Comparison of ENCODE assay signal across 32 mouse cellular contexts in genomic region chr17:24734513-24734912, GRCm38 (mm10). TPM values are rescaled to one million over a fixed set of nuclear protein-coding genes. Genes with fewer than 3 reads are reported as not detected.
DNase-seq lines count a peak whose midpoint lies in the region; ATAC-seq and TF ChIP-seq lines count a peak whose summit lies in the region.
"Had no signal": no experiment of that assay in that cellular context is flagged by ENCODE, and none has a peak within 500 bp of the region (broad histone marks: within the 10 kb centered on the region; RNA-seq: fewer than 3 reads in every experiment).

No protein-coding gene starts in this region.

- no peak for DNase-seq in liver, postnatal 0 days
- DNase-seq in liver: no peak
- no peak for DNase-seq in testis, postnatal 14 days (ENCODE audit: low spot score)
- no peak for DNase-seq in stomach, postnatal 0 days (ENCODE audit: low spot score)
- DNase-seq in hindbrain, embryonic 11.5 days (ENCODE audit: low spot score): no peak
- DNase-seq: adrenal gland, postnatal 14 days; cerebellum, adult 11 months; cerebellum, adult 9-10 months; cerebellum, postnatal 36 days; heart, postnatal 10 days; kidney, adult 11 months; kidney, postnatal 36 days; layer of hippocampus, postnatal 36 days; lung, adult 2 months; lung, postnatal 14 days; right cerebral cortex, postnatal 25 days; thymus, adult 2 months; thymus, postnatal 4 days had no signal

- no peak overlapping the region for H3K4me2 ChIP-seq in intestine, postnatal 0 days (replicated peaks; ENCODE audit: low read depth)
- no peak overlapping the region for H3K4me2 ChIP-seq in intestine, embryonic 15.5 days (replicated peaks)
- H3K4me2 ChIP-seq in liver, postnatal 0 days (ENCODE audit: low read depth, low read length): no peak overlapping the region
- H3K4me2 ChIP-seq in stomach, postnatal 0 days (replicated peaks; ENCODE audit: low read depth): no peak overlapping the region
- no peak overlapping the region for H3K4me2 ChIP-seq in hindbrain, embryonic 11.5 days (replicated peaks; ENCODE audit: low read depth, low read length)
- H3K4me2 ChIP-seq: heart, embryonic 13.5 days; kidney, embryonic 15.5 days; midbrain, embryonic 12.5 days; neural tube, embryonic 15.5 days; stomach, embryonic 15.5 days had no signal

- H3K4me1 ChIP-seq in intestine, postnatal 0 days (replicated peaks; ENCODE audit: control insufficient read depth, insufficient read depth, low read length): 0 out of 2 replicates have a peak, but pooled peaks cover 9% of the 10 kb centered on the region
- H3K4me1 ChIP-seq in intestine, embryonic 15.5 days (replicated peaks): peaks cover 14% of the 10 kb centered on the region
- peaks cover 23% of the 10 kb centered on the region for H3K4me1 ChIP-seq in liver, postnatal 0 days (ENCODE audit: insufficient read depth)
- peaks cover 20% of the 10 kb centered on the region for H3K4me1 ChIP-seq in testis, adult 2 months (ENCODE audit: control insufficient read depth, insufficient read depth, low read length)
- peaks cover 7% of the 10 kb centered on the region; the same call in 1 of the 2 replicates for H3K4me1 ChIP-seq in stomach, postnatal 0 days (replicated peaks; ENCODE audit: control insufficient read depth, insufficient read depth)
- peaks cover 3% of the 10 kb centered on the region for H3K4me1 ChIP-seq in hindbrain, embryonic 11.5 days (replicated peaks; ENCODE audit: control insufficient read depth, insufficient read depth, low read length)

- WGBS in intestine, postnatal 0 days: 88% methylated on average over 1 of the region's 1 CpGs
- 82% methylated on average over 1 of the region's 1 CpGs for WGBS in intestine, embryonic 15.5 days
- 85% methylated on average over 1 of the region's 1 CpGs for WGBS in liver, postnatal 0 days (ENCODE audit: insufficient replicate concordance)
- WGBS in stomach, postnatal 0 days: 76% methylated on average over 1 of the region's 1 CpGs
- 77% methylated on average over 1 of the region's 1 CpGs for WGBS in hindbrain, embryonic 11.5 days

- H3K9ac ChIP-seq in intestine, postnatal 0 days (ENCODE audit: low read depth, low read length): no peak overlapping the region
- no peak overlapping the region for H3K9ac ChIP-seq in intestine, embryonic 15.5 days
- no peak overlapping the region for H3K9ac ChIP-seq in liver, postnatal 0 days (replicated peaks)
- H3K9ac ChIP-seq in stomach, postnatal 0 days (ENCODE audit: low read length): no peak overlapping the region
- H3K9ac ChIP-seq in hindbrain, embryonic 11.5 days (ENCODE audit: low read depth, low read length): no peak overlapping the region
- H3K9ac ChIP-seq: heart, embryonic 13.5 days; kidney, embryonic 15.5 days; midbrain, embryonic 12.5 days; neural tube, embryonic 15.5 days; stomach, embryonic 15.5 days had no signal

- no peak overlapping the region for H3K27ac ChIP-seq in intestine, postnatal 0 days (ENCODE audit: low read depth, low read length)
- no peak overlapping the region for H3K27ac ChIP-seq in intestine, embryonic 15.5 days
- H3K27ac ChIP-seq in liver, postnatal 0 days (ENCODE audit: low read depth): no peak overlapping the region
- H3K27ac ChIP-seq in testis, adult 2 months (ENCODE audit: control insufficient read depth, insufficient read depth, low read depth, low read length): no peak overlapping the region
- no peak overlapping the region for H3K27ac ChIP-seq in stomach, postnatal 0 days (replicated peaks)
- H3K27ac ChIP-seq in hindbrain, embryonic 11.5 days (ENCODE audit: low read depth, low read length): no peak overlapping the region
- H3K27ac ChIP-seq: heart, embryonic 13.5 days; hindbrain, embryonic 10.5 days; hindbrain, postnatal 0 days; kidney, embryonic 15.5 days; midbrain, embryonic 12.5 days; neural tube, embryonic 15.5 days; stomach, embryonic 15.5 days had no signal

- peak; percentile 40 for TF ChIP-seq CTCF in intestine, postnatal 0 days (IDR thresholded peaks at IDR 0.05; ENCODE audit: low read depth)
- TF ChIP-seq CTCF in liver, postnatal 0 days (IDR thresholded peaks at IDR 0.05; ENCODE audit: low read depth): peak; percentile 24
- TF ChIP-seq CTCF in testis, adult 2 months (IDR thresholded peaks at IDR 0.05; ENCODE audit: control insufficient read depth, insufficient read depth, insufficient replicate concordance, low read depth, low read length): no peak
- TF ChIP-seq CTCF in stomach, postnatal 0 days (IDR thresholded peaks at IDR 0.05; ENCODE audit: low read depth): 0 out of 2 replicates have a peak, but pooled peaks have one; percentile 36

- no peaks in the 10 kb centered on the region for H3K27me3 ChIP-seq in intestine, postnatal 0 days (replicated peaks; ENCODE audit: control insufficient read depth, insufficient read depth, low read length)
- H3K27me3 ChIP-seq in intestine, embryonic 15.5 days (replicated peaks): no peaks in the 10 kb centered on the region
- H3K27me3 ChIP-seq in liver, postnatal 0 days (ENCODE audit: insufficient read depth, low read length): no peaks in the 10 kb centered on the region
- H3K27me3 ChIP-seq in testis, adult 2 months (ENCODE audit: control insufficient read depth, insufficient read depth, low read length): no peaks in the 10 kb centered on the region
- no peaks in the 10 kb centered on the region for H3K27me3 ChIP-seq in stomach, postnatal 0 days (ENCODE audit: control insufficient read depth, insufficient read depth, low read length)
- no peaks in the 10 kb centered on the region for H3K27me3 ChIP-seq in hindbrain, embryonic 11.5 days (ENCODE audit: control insufficient read depth, insufficient read depth, low read length)
- H3K27me3 ChIP-seq: heart, embryonic 13.5 days; kidney, embryonic 15.5 days; stomach, embryonic 15.5 days had no signal

- no peak overlapping the region for H3K4me3 ChIP-seq in intestine, postnatal 0 days (ENCODE audit: low read depth, low read length)
- no peak overlapping the region for H3K4me3 ChIP-seq in intestine, embryonic 15.5 days (replicated peaks)
- H3K4me3 ChIP-seq in liver, postnatal 0 days (ENCODE audit: low read depth, low read length): no peak overlapping the region
- peak overlapping the region; percentile 1; the same call in 1 of the 2 replicates for H3K4me3 ChIP-seq in testis, adult 2 months (ENCODE audit: control insufficient read depth, low read depth, low read length)
- H3K4me3 ChIP-seq in stomach, postnatal 0 days (ENCODE audit: low read depth, low read length): no peak overlapping the region
- H3K4me3 ChIP-seq in hindbrain, embryonic 11.5 days (ENCODE audit: low read depth, low read length): no peak overlapping the region
- H3K4me3 ChIP-seq: heart, embryonic 13.5 days; hindbrain, embryonic 10.5 days; kidney, embryonic 15.5 days; midbrain, embryonic 12.5 days; neural tube, embryonic 15.5 days; stomach, embryonic 15.5 days had no signal

- H3K36me3 ChIP-seq in intestine, postnatal 0 days (ENCODE audit: control insufficient read depth, insufficient read depth): no peaks in the 10 kb centered on the region
- no peaks in the 10 kb centered on the region for H3K36me3 ChIP-seq in intestine, embryonic 15.5 days
- peaks cover 4% of the 10 kb centered on the region for H3K36me3 ChIP-seq in liver, postnatal 0 days (replicated peaks; ENCODE audit: insufficient read depth, low read length)
- no peaks in the 10 kb centered on the region for H3K36me3 ChIP-seq in testis, adult 2 months (ENCODE audit: control insufficient read depth, insufficient read depth, low read length)
- H3K36me3 ChIP-seq in stomach, postnatal 0 days (ENCODE audit: control insufficient read depth, insufficient read depth, low read length): no peaks in the 10 kb centered on the region
- H3K36me3 ChIP-seq in hindbrain, embryonic 11.5 days (ENCODE audit: control insufficient read depth, insufficient read depth, low read length): no peaks in the 10 kb centered on the region
- H3K36me3 ChIP-seq: midbrain, embryonic 12.5 days; neural tube, embryonic 15.5 days; stomach, embryonic 15.5 days had no signal

- no peaks in the 10 kb centered on the region for H3K9me3 ChIP-seq in intestine, postnatal 0 days (ENCODE audit: control insufficient read depth)
- H3K9me3 ChIP-seq in intestine, embryonic 15.5 days: no peaks in the 10 kb centered on the region
- no peaks in the 10 kb centered on the region for H3K9me3 ChIP-seq in liver, postnatal 0 days (ENCODE audit: low read length)
- H3K9me3 ChIP-seq in stomach, postnatal 0 days (ENCODE audit: control insufficient read depth, low read length): no peaks in the 10 kb centered on the region
- no peaks in the 10 kb centered on the region for H3K9me3 ChIP-seq in hindbrain, embryonic 11.5 days (ENCODE audit: control insufficient read depth, low read length)
- H3K9me3 ChIP-seq: heart, embryonic 13.5 days; hindbrain, embryonic 10.5 days; kidney, embryonic 15.5 days; midbrain, embryonic 12.5 days; neural tube, embryonic 15.5 days; stomach, embryonic 15.5 days had no signal

- TF ChIP-seq POLR2A in testis, adult 2 months (IDR thresholded peaks at IDR 0.05; ENCODE audit: control insufficient read depth, low read depth, low read length): no peak

- TF ChIP-seq EP300 in liver, postnatal 0 days (IDR thresholded peaks at IDR 0.05; ENCODE audit: low read depth): no peak
- TF ChIP-seq EP300 in stomach, postnatal 0 days (optimal IDR thresholded peaks at IDR 0.05): no peak

- no peak for ATAC-seq in intestine, postnatal 0 days
- ATAC-seq in intestine, embryonic 15.5 days: no peak
- ATAC-seq in liver, postnatal 0 days: no peak
- no peak for ATAC-seq in stomach, postnatal 0 days (ENCODE audit: low FRiP score, low TSS enrichment)
- no peak for ATAC-seq in hindbrain, embryonic 11.5 days (ENCODE audit: low FRiP score)
- ATAC-seq: forebrain, embryonic 14.5 days; hindbrain, postnatal 0 days had no signal

RNA-seq across cellular contexts. Expression of gene Msrb1, which starts 1.9 kb away (rescaled TPM):
- 47.4 and 47.8 TPM in 2 replicates for polyA plus RNA-seq in intestine, postnatal 0 days (2015; fragmentation: Nextera tagmentation; extraction: Ambion mirVana)
- polyA plus RNA-seq in intestine, embryonic 15.5 days (2015; fragmentation: Nextera tagmentation; extraction: Ambion mirVana): 32.4 and 33.9 TPM in 2 replicates
- 116 and 119 TPM in 2 replicates for polyA plus RNA-seq in liver, postnatal 0 days (2015; fragmentation: Nextera tagmentation; extraction: Ambion mirVana)
- 9.3 and 13.8 TPM in 2 replicates for polyA plus RNA-seq in testis, adult 2 months (2012; rRNA removed)
- polyA plus RNA-seq in stomach, postnatal 0 days (2015; fragmentation: Nextera tagmentation; extraction: Ambion mirVana): 51.7 and 54.2 TPM in 2 replicates
- polyA plus RNA-seq in hindbrain, embryonic 11.5 days (2014; fragmentation: Nextera tagmentation; extraction: Ambion mirVana): 21.1 and 22.8 TPM in 2 replicates

RNA-seq across cellular contexts. Expression of gene Rpl3l, which starts 6.9 kb away (rescaled TPM):
- polyA plus RNA-seq in intestine, postnatal 0 days (2015; fragmentation: Nextera tagmentation; extraction: Ambion mirVana): 0.27 TPM in 1 of 2 replicates, not detected in the other
- not detected in 2 replicates for polyA plus RNA-seq in intestine, embryonic 15.5 days (2015; fragmentation: Nextera tagmentation; extraction: Ambion mirVana)
- 0.14 and 1.4 TPM in 2 replicates for polyA plus RNA-seq in liver, postnatal 0 days (2015; fragmentation: Nextera tagmentation; extraction: Ambion mirVana)
- polyA plus RNA-seq in testis, adult 2 months (2012; rRNA removed): 0.21 and 1.4 TPM in 2 replicates
- 0.23 and 0.28 TPM in 2 replicates for polyA plus RNA-seq in stomach, postnatal 0 days (2015; fragmentation: Nextera tagmentation; extraction: Ambion mirVana)
- polyA plus RNA-seq in hindbrain, embryonic 11.5 days (2014; fragmentation: Nextera tagmentation; extraction: Ambion mirVana): 0.11 TPM in 1 of 2 replicates, not detected in the other
- polyA plus RNA-seq: embryonic facial prominence, embryonic 11.5 days; forebrain, embryonic 14.5 days; hindbrain, embryonic 10.5 days; kidney, embryonic 15.5 days; limb, embryonic 11.5 days; liver, adult 2 months; midbrain, embryonic 12.5 days; stomach, embryonic 15.5 days had no signal

RNA-seq across cellular contexts. Expression of gene Ndufb10, which starts 10.2 kb away (rescaled TPM):
- 406 and 413 TPM in 2 replicates for polyA plus RNA-seq in intestine, postnatal 0 days (2015; fragmentation: Nextera tagmentation; extraction: Ambion mirVana)
- polyA plus RNA-seq in intestine, embryonic 15.5 days (2015; fragmentation: Nextera tagmentation; extraction: Ambion mirVana): 303 and 319 TPM in 2 replicates
- polyA plus RNA-seq in liver, postnatal 0 days (2015; fragmentation: Nextera tagmentation; extraction: Ambion mirVana): 355 TPM in 2 replicates
- polyA plus RNA-seq in testis, adult 2 months (2012; rRNA removed): 198 and 211 TPM in 2 replicates
- 256 and 269 TPM in 2 replicates for polyA plus RNA-seq in stomach, postnatal 0 days (2015; fragmentation: Nextera tagmentation; extraction: Ambion mirVana)
- 198 and 223 TPM in 2 replicates for polyA plus RNA-seq in hindbrain, embryonic 11.5 days (2014; fragmentation: Nextera tagmentation; extraction: Ambion mirVana)

RNA-seq across cellular contexts. Expression of gene Rps2, which starts 16.6 kb away (rescaled TPM):
- polyA plus RNA-seq in intestine, postnatal 0 days (2015; fragmentation: Nextera tagmentation; extraction: Ambion mirVana): 757 and 776 TPM in 2 replicates
- polyA plus RNA-seq in intestine, embryonic 15.5 days (2015; fragmentation: Nextera tagmentation; extraction: Ambion mirVana): 1,514 and 1,667 TPM in 2 replicates
- polyA plus RNA-seq in liver, postnatal 0 days (2015; fragmentation: Nextera tagmentation; extraction: Ambion mirVana): 819 and 856 TPM in 2 replicates
- 515 and 558 TPM in 2 replicates for polyA plus RNA-seq in testis, adult 2 months (2012; rRNA removed)
- polyA plus RNA-seq in stomach, postnatal 0 days (2015; fragmentation: Nextera tagmentation; extraction: Ambion mirVana): 1,081 and 1,135 TPM in 2 replicates
- polyA plus RNA-seq in hindbrain, embryonic 11.5 days (2014; fragmentation: Nextera tagmentation; extraction: Ambion mirVana): 1,264 and 1,299 TPM in 2 replicates

RNA-seq across cellular contexts. Expression of gene Rnf151, which starts 16.6 kb away (rescaled TPM):
- not detected in 2 replicates for polyA plus RNA-seq in intestine, postnatal 0 days (2015; fragmentation: Nextera tagmentation; extraction: Ambion mirVana)
- 0.11 and 0.19 TPM in 2 replicates for polyA plus RNA-seq in intestine, embryonic 15.5 days (2015; fragmentation: Nextera tagmentation; extraction: Ambion mirVana)
- not detected in 2 replicates for polyA plus RNA-seq in liver, postnatal 0 days (2015; fragmentation: Nextera tagmentation; extraction: Ambion mirVana)
- 1,124 and 1,208 TPM in 2 replicates for polyA plus RNA-seq in testis, adult 2 months (2012; rRNA removed)
- 0.10 TPM in 1 of 2 replicates, not detected in the other for polyA plus RNA-seq in stomach, postnatal 0 days (2015; fragmentation: Nextera tagmentation; extraction: Ambion mirVana)
- not detected in 2 replicates for polyA plus RNA-seq in hindbrain, embryonic 11.5 days (2014; fragmentation: Nextera tagmentation; extraction: Ambion mirVana)
- polyA plus RNA-seq: forebrain, embryonic 14.5 days; heart, embryonic 13.5 days; hindbrain, postnatal 0 days; kidney, embryonic 15.5 days; limb, embryonic 11.5 days; liver, adult 2 months; neural tube, embryonic 15.5 days; stomach, embryonic 15.5 days had no signal
